Mouse (Mus musculus) myocyte (in vitro differentiated cells): ENCODE data around the gene Kcnip2.

Source experiments
- CEBPB ChIP-seq: IDR thresholded peaks from 2 replicates; pipeline ENCODE4 v1.6.1; 2011; ENCODE audit warnings: mild to moderate bottlenecking, moderate library complexity; ENCODE audit not compliant: poor library complexity, insufficient read depth, severe bottlenecking
- E2F4 ChIP-seq: IDR thresholded peaks from one replicate; pipeline ENCODE4 v1.6.1; 2011; ENCODE audit warnings: mild to moderate bottlenecking, control low read depth, moderate library complexity; ENCODE audit not compliant: insufficient read depth
- MAX ChIP-seq: IDR thresholded peaks from one replicate; pipeline ENCODE4 v1.6.1; 2011; ENCODE audit warnings: low read depth, mild to moderate bottlenecking, control low read depth
- MYOG ChIP-seq, 3 experiments: IDR thresholded peaks; one replicate each; pipeline ENCODE4 v1.6.1; 2011; ENCODE audit warnings: control low read depth in 2 of 3, low read depth in 2 of 3, mild to moderate bottlenecking in 2 of 3; ENCODE audit not compliant: insufficient read length in 2 of 3, control insufficient read depth in 1 of 3, insufficient read depth in 1 of 3
- POLR2A ChIP-seq: IDR thresholded peaks from one replicate; pipeline ENCODE4 v1.6.1; 2011; ENCODE audit warnings: low read depth, mild to moderate bottlenecking, control low read depth, moderate library complexity; ENCODE audit not compliant: insufficient read length
- POLR2AphosphoS2 ChIP-seq: IDR thresholded peaks from one replicate; pipeline ENCODE4 v1.6.1; 2011; ENCODE audit warnings: low read depth, control low read depth; ENCODE audit not compliant: insufficient read length
- SRF ChIP-seq: IDR thresholded peaks from one replicate; pipeline ENCODE4 v1.6.1; 2011; ENCODE audit warnings: low read depth; ENCODE audit not compliant: control insufficient read depth, insufficient read length
- TCF12 ChIP-seq: IDR thresholded peaks from one replicate; pipeline ENCODE4 v1.6.1; 2011; ENCODE audit warnings: mild to moderate bottlenecking, control low read depth; ENCODE audit not compliant: poor library complexity, insufficient read depth, severe bottlenecking
- TCF3 ChIP-seq: IDR thresholded peaks from one replicate; pipeline ENCODE4 v1.6.1; 2011; ENCODE audit warnings: low read depth, control low read depth; ENCODE audit not compliant: insufficient read length
- USF1 ChIP-seq: IDR thresholded peaks from one replicate; pipeline ENCODE4 v1.6.1; 2011; ENCODE audit warnings: low read depth, mild to moderate bottlenecking, control low read depth, moderate library complexity

DNA sequence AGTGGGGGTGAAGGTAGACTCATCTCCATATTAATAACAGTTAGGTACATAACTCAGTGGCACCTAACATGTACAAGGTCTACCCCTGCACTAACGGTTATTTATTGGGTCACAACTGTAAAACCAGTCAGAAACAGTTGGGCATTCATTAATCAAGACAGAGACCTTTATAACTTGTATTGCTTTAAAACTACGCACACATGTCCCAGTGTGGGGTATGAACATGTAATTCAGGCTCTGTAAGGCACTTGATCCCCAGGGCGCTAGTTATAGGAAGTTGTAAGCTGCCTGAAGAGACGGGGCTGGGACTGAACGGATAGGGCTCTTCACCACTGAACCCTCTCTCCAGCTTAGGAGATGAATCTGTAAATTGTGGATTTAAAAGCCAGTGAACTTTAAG, 57.2 kb downstream of the Kcnip2 start:
- TF ChIP-seq CEBPB (no peak), POLR2A (no peak), MYOG (IDR thresholded peaks at IDR 0.05; ENCODE audit: control insufficient read depth in 1 of 3, insufficient read depth in 1 of 3, insufficient read length in 2 of 3, low read depth in 2 of 3) (no peak), USF1 (no peak), POLR2AphosphoS2 (no peak), E2F4 (no peak), MAX (no peak), TCF3 (no peak), SRF (no peak), TCF12 (no peak)
